Mouse (Mus musculus) neural tube, embryonic 11.5 days (tissue): ENCODE results near the gene Psenen. TPM values are rescaled to one million over a fixed set of nuclear protein-coding genes. Genes with fewer than 3 reads are reported as not detected.

Experiments used
- ATAC-seq: fragments of 200-750 bp; cut with Nextera tagmentation; 2 replicates; pipeline ENCODE4 v1.8.0; 2017; ENCODE audit warnings: moderate number of reproducible peaks, mild to moderate bottlenecking, moderate TSS enrichment, moderate library complexity; ENCODE audit not compliant: insufficient read depth, low FRiP score, low TSS enrichment
- DNase-seq: peaks from one replicate; pipeline ENCODE4 v3.0.0-alpha.2; 2015; ENCODE audit warnings: low spot score
- H3K27ac ChIP-seq: fragments of 300-500 bp; sonication (generic); 2 replicates; pipeline ENCODE4 v1.5.1; 2014; ENCODE audit warnings: low read depth, mild to moderate bottlenecking, low read length
- H3K27me3 ChIP-seq: fragments of 300-500 bp; sonication (generic); 2 replicates; pipeline ENCODE4 v1.6.1; 2014; ENCODE audit warnings: mild to moderate bottlenecking, low read length, mixed read lengths; ENCODE audit not compliant: control insufficient read depth, insufficient read depth
- H3K36me3 ChIP-seq: fragments of 300-500 bp; sonication (generic); 2 replicates; pipeline ENCODE4 v1.6.1; 2014; ENCODE audit warnings: mild to moderate bottlenecking, low read length, moderate library complexity, mixed read lengths; ENCODE audit not compliant: control insufficient read depth, insufficient read depth
- H3K4me1 ChIP-seq: fragments of 300-500 bp; sonication (generic); 2 replicates; pipeline ENCODE4 v1.6.1; 2014; ENCODE audit warnings: low read length, mixed read lengths; ENCODE audit not compliant: control insufficient read depth, insufficient read depth
- H3K4me2 ChIP-seq: fragments of 300-500 bp; sonication (generic); 2 replicates; pipeline ENCODE4 v1.6.1; 2014; ENCODE audit warnings: low read depth, mild to moderate bottlenecking, moderate library complexity
- H3K4me3 ChIP-seq: fragments of 300-500 bp; sonication (generic); 2 replicates; pipeline ENCODE4 v1.5.1; 2014; ENCODE audit warnings: low read depth, low read length
- H3K9ac ChIP-seq: fragments of 300-500 bp; sonication (generic); 2 replicates; pipeline ENCODE4 v1.6.1; 2014; ENCODE audit warnings: mild to moderate bottlenecking, low read length
- H3K9me3 ChIP-seq: fragments of 300-500 bp; sonication (generic); 2 replicates; pipeline ENCODE4 v1.6.1; 2016; ENCODE audit warnings: low read length; ENCODE audit not compliant: control insufficient read depth
- WGBS: fragments of 180-500 bp; shearing (Covaris S2); extraction: QIAGEN DNeasy Blood & Tissue Kit; methylation state at CpG from one replicate; pipeline ENCODE4 v1.1.7; 2014; 5-methylcytosine and 5-hydroxymethylcytosine counted together
- polyA plus RNA-seq: library from polyadenylated mRNA; unstranded; fragments of >200 nt; fragmentation: Nextera tagmentation; extraction: Ambion mirVana; gene quantifications from 2 replicates; pipeline ENCODE4 v1.2.1, GENCODE M21; 2014

Psenen gene
- 97.8 and 106 TPM in 2 replicates for polyA plus RNA-seq

- Histone ChIP-seq H3K27ac (peak within 1 kb of the TSS; percentile 90), H3K9ac (peak within 1 kb of the TSS; percentile 79), H3K4me2 (peak within 1 kb of the TSS; percentile 83), H3K27me3 (no peaks in the 10 kb centered on the region), H3K36me3 (peaks cover 3% of the 10 kb centered on the region), H3K4me1 (peaks cover 11% of the 10 kb centered on the region), H3K9me3 (no peaks in the 10 kb centered on the region), H3K4me3 (peak within 1 kb of the TSS; percentile 80)
- peak; percentile 79 for ATAC-seq
- under 1% methylated on average over 45 of the region's 45 CpGs for WGBS
- DNase-seq = peak; percentile 97
These were observed at the start of gene Psenen, which contains the start of the genes U2af1l4 and Gm49396 for GRCm38 (mm10) chr7:30563117-30563905. TSS of gene Psenen (minus strand) at chr7:30563627. TSS of gene U2af1l4 (plus strand) at chr7:30563301. TSS of gene Gm49396 (plus strand) at chr7:30563344.

GRCm38 (mm10) chr7:30612654-30613402, 49.4 kb upstream of the Psenen start, which contains the start of gene Upk1a:
TSS of gene Upk1a (minus strand) at chr7:30612847.
- ATAC-seq (no peak), DNase-seq (no peak)
- no peaks in the 10 kb centered on the region for H3K27me3 ChIP-seq
- 67% methylated on average over 8 of the region's 8 CpGs for WGBS
- no peaks in the 10 kb centered on the region for H3K9me3 ChIP-seq
- no peaks in the 10 kb centered on the region for H3K4me1 ChIP-seq
- H3K36me3 ChIP-seq = 0 out of 2 replicates have a peak, but pooled peaks cover 3% of the 10 kb centered on the region
- H3K4me2 ChIP-seq = no peak within 1 kb of the TSS
- H3K27ac ChIP-seq = no peak within 1 kb of the TSS
- no peak within 1 kb of the TSS for H3K4me3 ChIP-seq
- H3K9ac ChIP-seq = no peak within 1 kb of the TSS

- ATAC-seq = no peak
- no peaks in the 10 kb centered on the region for H3K36me3 ChIP-seq
- 65% methylated on average over 7 of the region's 7 CpGs for WGBS
These were observed 46.6 kb upstream of the Psenen start for GRCm38 (mm10) chr7:30610043-30610442.

GRCm38 (mm10) chr7:30608476-30608875, 45.0 kb upstream of the Psenen start:
- 47% methylated on average over 16 of the region's 16 CpGs for WGBS
- no peak overlapping the region for H3K4me3 ChIP-seq
- H3K27me3 ChIP-seq = no peaks in the 10 kb centered on the region
- no peak for ATAC-seq
- H3K4me1 ChIP-seq = no peaks in the 10 kb centered on the region
- no peaks in the 10 kb centered on the region for H3K9me3 ChIP-seq
- no peak overlapping the region for H3K4me2 ChIP-seq
- H3K9ac ChIP-seq = no peak overlapping the region
- DNase-seq = no peak
- no peaks in the 10 kb centered on the region for H3K36me3 ChIP-seq
- H3K27ac ChIP-seq = no peak overlapping the region

More at GRCm38 (mm10) chr7:30610043-30610442, 46.6 kb upstream of the Psenen start:
- Histone ChIP-seq H3K9ac (no peak overlapping the region; the same call in 1 of the 2 replicates), H3K4me3 (no peak overlapping the region), H3K4me2 (no peak overlapping the region), H3K27me3 (no peaks in the 10 kb centered on the region), H3K9me3 (no peaks in the 10 kb centered on the region), H3K27ac (no peak overlapping the region), H3K4me1 (no peaks in the 10 kb centered on the region)
- DNase-seq = no peak

GRCm38 (mm10) chr7:30607706-30608309, 44.4 kb upstream of the Psenen start:
- Histone ChIP-seq H3K4me2 (no peak overlapping the region), H3K4me3 (no peak overlapping the region), H3K36me3 (no peaks in the 10 kb centered on the region), H3K9me3 (no peaks in the 10 kb centered on the region), H3K4me1 (no peaks in the 10 kb centered on the region), H3K9ac (no peak overlapping the region), H3K27ac (no peak overlapping the region), H3K27me3 (no peaks in the 10 kb centered on the region)
- no peak for ATAC-seq
- DNase-seq = peak; percentile 68
- 27% methylated on average over 8 of the region's 8 CpGs for WGBS

GRCm38 (mm10) chr7:30604944-30605343, 41.5 kb upstream of the Psenen start:
- no peaks in the 10 kb centered on the region for H3K27me3 ChIP-seq
- ATAC-seq (no peak), DNase-seq (no peak)
- 91% methylated on average over 8 of the region's 8 CpGs for WGBS
- H3K4me2 ChIP-seq = no peak overlapping the region
- no peaks in the 10 kb centered on the region for H3K4me1 ChIP-seq
- no peaks in the 10 kb centered on the region for H3K36me3 ChIP-seq
- H3K9ac ChIP-seq = no peak overlapping the region
- no peaks in the 10 kb centered on the region for H3K9me3 ChIP-seq
- no peak overlapping the region for H3K4me3 ChIP-seq
- H3K27ac ChIP-seq = no peak overlapping the region

GRCm38 (mm10) chr7:30604424-30604823, 41.0 kb upstream of the Psenen start:
- no peaks in the 10 kb centered on the region for H3K4me1 ChIP-seq
- H3K27ac ChIP-seq = no peak overlapping the region
- DNase-seq = no peak
- H3K36me3 ChIP-seq = no peaks in the 10 kb centered on the region
- ATAC-seq = no peak
- no peaks in the 10 kb centered on the region for H3K27me3 ChIP-seq
- WGBS = 64% methylated on average over 8 of the region's 8 CpGs
- H3K4me2 ChIP-seq = no peak overlapping the region
- no peak overlapping the region for H3K4me3 ChIP-seq
- no peaks in the 10 kb centered on the region for H3K9me3 ChIP-seq
- H3K9ac ChIP-seq = no peak overlapping the region

- WGBS = 41% methylated on average over 3 of the region's 3 CpGs
- ATAC-seq = no peak
- DNase-seq = no peak
These were observed 39.2 kb upstream of the Psenen start for GRCm38 (mm10) chr7:30602583-30602982.

More at GRCm38 (mm10) chr7:30602583-30602982, 39.2 kb upstream of the Psenen start:
- H3K9me3 ChIP-seq = no peaks in the 10 kb centered on the region
- no peaks in the 10 kb centered on the region for H3K27me3 ChIP-seq
- H3K4me2 ChIP-seq = no peak overlapping the region
- H3K9ac ChIP-seq = no peak overlapping the region
- H3K4me3 ChIP-seq = no peak overlapping the region
- no peak overlapping the region for H3K27ac ChIP-seq
- no peaks in the 10 kb centered on the region for H3K36me3 ChIP-seq
- no peaks in the 10 kb centered on the region for H3K4me1 ChIP-seq
